ENCODE assay signal across 8 mouse cellular contexts in the genomic region with DNA sequence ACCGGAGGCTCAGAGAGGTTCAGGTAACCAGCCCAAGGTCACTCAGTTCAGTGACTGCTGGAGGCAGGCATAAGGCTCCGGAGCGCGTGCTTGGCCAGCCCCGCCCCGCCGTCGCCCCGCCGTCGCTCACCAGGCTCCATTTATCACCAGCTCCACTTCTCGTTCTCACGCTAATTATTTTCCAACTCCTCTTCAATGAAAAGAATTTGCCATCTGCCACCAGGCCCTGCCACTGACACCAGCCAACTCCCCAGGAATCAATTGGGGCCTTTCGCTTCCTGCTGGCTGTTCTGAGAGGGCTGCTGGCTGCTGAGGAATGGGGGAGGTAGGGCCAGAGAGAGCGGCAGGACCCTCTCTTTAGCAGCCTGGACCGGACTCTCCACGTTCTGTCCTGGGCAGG. TPM values are rescaled to one million over a fixed set of nuclear protein-coding genes. Genes with fewer than 3 reads are reported as not detected.
DNase-seq lines count a peak whose midpoint lies in the region; ATAC-seq and TF ChIP-seq lines count a peak whose summit lies in the region.

No protein-coding gene starts in this region.

- H3K4me1 ChIP-seq in heart, embryonic 15.5 days (replicated peaks) = peaks cover 68% of the 10 kb centered on the region
- H3K4me1 ChIP-seq in brown adipose tissue, adult 24 weeks (ENCODE audit: control insufficient read depth, insufficient read depth, insufficient read length, low read length) = peaks cover 46% of the 10 kb centered on the region
- H3K4me1 ChIP-seq in forebrain, postnatal 0 days (ENCODE audit: insufficient read depth) = peaks cover 15% of the 10 kb centered on the region
- peaks cover 66% of the 10 kb centered on the region for H3K4me1 ChIP-seq in neural tube, embryonic 15.5 days

- no peak overlapping the region; the same call in 1 of the 2 replicates for H3K27ac ChIP-seq in heart, embryonic 15.5 days
- H3K27ac ChIP-seq in brown adipose tissue, adult 24 weeks (replicated peaks; ENCODE audit: low read depth, low read length) = peak overlapping the region; percentile 58
- peak overlapping the region; percentile 35 for H3K27ac ChIP-seq in forebrain, postnatal 0 days (ENCODE audit: low read depth, low read length)
- no peak overlapping the region for H3K27ac ChIP-seq in neural tube, embryonic 15.5 days (replicated peaks)

- no peak for TF ChIP-seq CTCF in forebrain, postnatal 0 days (IDR thresholded peaks at IDR 0.05; ENCODE audit: low read depth)

- no peak overlapping the region for H3K4me3 ChIP-seq in heart, embryonic 15.5 days
- H3K4me3 ChIP-seq in brown adipose tissue, adult 24 weeks (ENCODE audit: insufficient read depth, low read depth, low read length) = no peak overlapping the region
- H3K4me3 ChIP-seq in forebrain, postnatal 0 days (ENCODE audit: low read depth, low read length) = no peak overlapping the region
- no peak overlapping the region for H3K4me3 ChIP-seq in neural tube, embryonic 15.5 days (replicated peaks)

- no peak for ATAC-seq in heart, embryonic 15.5 days (replicated peaks; ENCODE audit: insufficient number of reproducible peaks, insufficient read depth, low FRiP score, low read depth)
- peak; percentile 38 for ATAC-seq in forebrain, postnatal 0 days
- ATAC-seq in neural tube, embryonic 15.5 days (ENCODE audit: low FRiP score) = peak; percentile 16; the same call in 1 of the 2 replicates
- no peak for ATAC-seq in megakaryocyte-erythroid progenitor cell, adult 5-6 weeks (replicated peaks; ENCODE audit: low FRiP score, low TSS enrichment, poor library complexity, severe bottlenecking)

- H3K9me3 ChIP-seq in heart, embryonic 15.5 days (replicated peaks) = no peaks in the 10 kb centered on the region
- no peaks in the 10 kb centered on the region for H3K9me3 ChIP-seq in forebrain, postnatal 0 days (ENCODE audit: low read length)
- H3K9me3 ChIP-seq in neural tube, embryonic 15.5 days (replicated peaks) = no peaks in the 10 kb centered on the region

- H3K27me3 ChIP-seq in heart, embryonic 15.5 days = 0 out of 2 replicates have a peak, but pooled peaks cover 5% of the 10 kb centered on the region
- no peaks in the 10 kb centered on the region for H3K27me3 ChIP-seq in forebrain, postnatal 0 days (ENCODE audit: insufficient read depth, low read length)
- peaks cover 66% of the 10 kb centered on the region for H3K27me3 ChIP-seq in neural tube, embryonic 15.5 days (replicated peaks)

- 12% methylated on average over 17 of the region's 17 CpGs for WGBS in heart, embryonic 15.5 days
- WGBS in forebrain, postnatal 0 days = 1% methylated on average over 17 of the region's 17 CpGs
- 3% methylated on average over 17 of the region's 17 CpGs for WGBS in neural tube, embryonic 15.5 days

- no peak overlapping the region for H3K9ac ChIP-seq in heart, embryonic 15.5 days
- H3K9ac ChIP-seq in forebrain, postnatal 0 days = peak overlapping the region; percentile 32; the same call in 1 of the 2 replicates
- H3K9ac ChIP-seq in neural tube, embryonic 15.5 days (replicated peaks) = no peak overlapping the region

- H3K4me2 ChIP-seq in heart, embryonic 15.5 days = peak overlapping the region; percentile 24
- H3K4me2 ChIP-seq in forebrain, postnatal 0 days (ENCODE audit: low read depth) = no peak overlapping the region
- 0 out of 2 replicates have a peak overlapping the region, but pooled peaks have one; percentile 4 for H3K4me2 ChIP-seq in neural tube, embryonic 15.5 days

- DNase-seq in heart, adult 18-20 months = no peak
- DNase-seq in forebrain, postnatal 0 days = peak; percentile 63
- DNase-seq in layer of hippocampus, adult 8-10 months (ENCODE audit: low spot score in 2 of 2) = peak; percentile 62 to 65
- DNase-seq in T-cell, adult 2 months (ENCODE audit: low spot score) = no peak

- H3K36me3 ChIP-seq in heart, embryonic 15.5 days = no peaks in the 10 kb centered on the region
- H3K36me3 ChIP-seq in forebrain, postnatal 0 days (ENCODE audit: insufficient read depth) = no peaks in the 10 kb centered on the region
- no peaks in the 10 kb centered on the region for H3K36me3 ChIP-seq in neural tube, embryonic 15.5 days

RNA-seq across cellular contexts. Expression of a gene that starts 27.3 kb away (rescaled TPM):
- polyA plus RNA-seq in heart, embryonic 15.5 days (2015; fragmentation: Nextera tagmentation; extraction: Ambion mirVana) = 0.88 and 1.5 TPM in 2 replicates
- total RNA-seq in heart, adult 18-20 months (2021) = 1 to 10 TPM; 3.3 TPM
- 11.9 and 14.2 TPM in 2 replicates for polyA plus RNA-seq in brown adipose tissue, adult 24 weeks (2012; ENCODE audit: insufficient read depth, insufficient read length, missing spikeins)
- 17.4 and 21.8 TPM in 2 replicates for total RNA-seq in forebrain, postnatal 0 days (2014; rRNA removed)
- 8.2 and 11.2 TPM in 2 replicates for polyA plus RNA-seq in forebrain, postnatal 0 days (2015; fragmentation: Nextera tagmentation; extraction: Ambion mirVana)
- 100 to 1,000 TPM in 3 of 4 experiments, 10 to 100 TPM in 1; 94.1 to 109 (median 104) TPM for total RNA-seq in layer of hippocampus, adult 8-10 months (2022)
- polyA plus RNA-seq in neural tube, embryonic 15.5 days (2015; fragmentation: Nextera tagmentation; extraction: Ambion mirVana) = 11.2 and 12.2 TPM in 2 replicates
- total RNA-seq in megakaryocyte-erythroid progenitor cell, adult 5-6 weeks (2014; fragmentation: Nextera tagmentation) = not detected in 2 replicates
- not detected in 2 replicates for total RNA-seq in megakaryocyte-erythroid progenitor cell, adult 5-6 weeks (2017)

RNA-seq across cellular contexts. Expression of a gene that starts 36.8 kb away (rescaled TPM):
- polyA plus RNA-seq in heart, embryonic 15.5 days (2015; fragmentation: Nextera tagmentation; extraction: Ambion mirVana) = 4.8 and 7.8 TPM in 2 replicates
- 1 to 10 TPM; 4.2 to 6.2 TPM for total RNA-seq in heart, adult 18-20 months (2021)
- polyA plus RNA-seq in brown adipose tissue, adult 24 weeks (2012; ENCODE audit: insufficient read depth, insufficient read length, missing spikeins) = 0.44 and 0.50 TPM in 2 replicates
- 0.54 and 0.81 TPM in 2 replicates for total RNA-seq in forebrain, postnatal 0 days (2014; rRNA removed)
- 0.20 and 0.47 TPM in 2 replicates for polyA plus RNA-seq in forebrain, postnatal 0 days (2015; fragmentation: Nextera tagmentation; extraction: Ambion mirVana)
- 10 to 100 TPM; 31.6 to 37.2 (median 36.7) TPM for total RNA-seq in layer of hippocampus, adult 8-10 months (2022)
- polyA plus RNA-seq in neural tube, embryonic 15.5 days (2015; fragmentation: Nextera tagmentation; extraction: Ambion mirVana) = 0.79 and 1.7 TPM in 2 replicates
- total RNA-seq in megakaryocyte-erythroid progenitor cell, adult 5-6 weeks (2014; fragmentation: Nextera tagmentation) = not detected in 2 replicates
- not detected in 2 replicates for total RNA-seq in megakaryocyte-erythroid progenitor cell, adult 5-6 weeks (2017)

Comparison
In these comparisons a context has a peak if more than half of its experiments do, and no peak if none do; other contexts are left out.
1. ATAC-seq: peak in forebrain, postnatal 0 days (single experiment) and neural tube, embryonic 15.5 days (single experiment); none in heart, embryonic 15.5 days (single experiment) and megakaryocyte-erythroid progenitor cell, adult 5-6 weeks (single experiment).
2. H3K27ac ChIP-seq: peak in brown adipose tissue, adult 24 weeks (single experiment) and forebrain, postnatal 0 days (single experiment); none in heart, embryonic 15.5 days (single experiment) and neural tube, embryonic 15.5 days (single experiment).
3. DNase-seq: peak in forebrain, postnatal 0 days (single experiment) and layer of hippocampus, adult 8-10 months (2 of 2); none in heart, adult 18-20 months (0 of 2) and T-cell, adult 2 months (single experiment).
4. RNA of a gene that starts 27.3 kb away (total RNA-seq): 94.1 to 109 TPM in layer of hippocampus, adult 8-10 months, 17.4 to 21.8 TPM in forebrain, postnatal 0 days and 3.3 TPM in heart, adult 18-20 months; not detected in megakaryocyte-erythroid progenitor cell, adult 5-6 weeks; every median in the first group is over 4 times any median in the second.
5. RNA of a gene that starts 36.8 kb away (total RNA-seq): 31.6 to 37.2 TPM in layer of hippocampus, adult 8-10 months; 4.2 to 6.2 TPM in heart, adult 18-20 months, 0.54 to 0.81 TPM in forebrain, postnatal 0 days and not detected in megakaryocyte-erythroid progenitor cell, adult 5-6 weeks; every median in the first group is over 4 times any median in the second.